ENCODE assay signal across 8 mouse cellular contexts in genomic region chr2:26586294-26587043, GRCm38 (mm10). TPM values are rescaled to one million over a fixed set of nuclear protein-coding genes. Genes with fewer than 3 reads are reported as not detected.
DNase-seq lines count a peak whose midpoint lies in the region; ATAC-seq and TF ChIP-seq lines count a peak whose summit lies in the region.

Gene Gm20532 (plus strand): TSS chr2:26586639.

- peak within 1 kb of the TSS; percentile 71 for H3K9ac ChIP-seq in kidney, postnatal 0 days (ENCODE audit: low read depth, low read length)
- H3K9ac ChIP-seq in liver, embryonic 13.5 days, result peak within 1 kb of the TSS; percentile 78
- H3K9ac ChIP-seq in neural tube, embryonic 11.5 days (ENCODE audit: low read length), result peak within 1 kb of the TSS; percentile 53

- WGBS in heart, embryonic 10.5 days, result under 1% methylated on average over 63 of the region's 65 CpGs
- WGBS in kidney, postnatal 0 days, result under 1% methylated on average over 55 of the region's 65 CpGs
- WGBS in liver, embryonic 13.5 days (ENCODE audit: insufficient replicate concordance), result 1% methylated on average over 64 of the region's 65 CpGs
- WGBS in neural tube, embryonic 11.5 days, result under 1% methylated on average over 62 of the region's 65 CpGs

- peaks cover 31% of the 10 kb centered on the region for H3K36me3 ChIP-seq in heart, embryonic 10.5 days
- no peaks in the 10 kb centered on the region for H3K36me3 ChIP-seq in kidney, postnatal 0 days (ENCODE audit: insufficient read depth, low read length)
- peaks cover 9% of the 10 kb centered on the region for H3K36me3 ChIP-seq in liver, embryonic 13.5 days
- H3K36me3 ChIP-seq in neural tube, embryonic 11.5 days (ENCODE audit: control insufficient read depth, insufficient read depth, low read length), result no peaks in the 10 kb centered on the region

- no peaks in the 10 kb centered on the region for H3K9me3 ChIP-seq in heart, embryonic 10.5 days
- H3K9me3 ChIP-seq in kidney, postnatal 0 days (replicated peaks; ENCODE audit: low read length), result no peaks in the 10 kb centered on the region
- no peaks in the 10 kb centered on the region for H3K9me3 ChIP-seq in liver, embryonic 13.5 days (replicated peaks)
- no peaks in the 10 kb centered on the region for H3K9me3 ChIP-seq in neural tube, embryonic 11.5 days (ENCODE audit: control insufficient read depth, low read length)

- ATAC-seq in kidney, postnatal 0 days (replicated peaks; ENCODE audit: low FRiP score, low read depth), result peak; percentile 56
- ATAC-seq in liver, embryonic 13.5 days (ENCODE audit: low read depth), result peak; percentile 69
- ATAC-seq in neural tube, embryonic 11.5 days (ENCODE audit: insufficient read depth, low FRiP score, low TSS enrichment), result peak; percentile 87

- peak within 1 kb of the TSS; percentile 91 for H3K27ac ChIP-seq in heart, embryonic 10.5 days
- H3K27ac ChIP-seq in kidney, postnatal 0 days, result peak within 1 kb of the TSS; percentile 87
- peak within 1 kb of the TSS; percentile 76 for H3K27ac ChIP-seq in liver, embryonic 13.5 days
- peak within 1 kb of the TSS; percentile 49; the same call in 1 of the 2 replicates for H3K27ac ChIP-seq in neural tube, embryonic 11.5 days (ENCODE audit: low read depth, low read length)

- H3K4me1 ChIP-seq in heart, embryonic 10.5 days, result peaks cover 59% of the 10 kb centered on the region
- no peaks in the 10 kb centered on the region; the same call in 1 of the 2 replicates for H3K4me1 ChIP-seq in kidney, postnatal 0 days (replicated peaks; ENCODE audit: insufficient read depth, low read length)
- H3K4me1 ChIP-seq in liver, embryonic 13.5 days (replicated peaks), result peaks cover 61% of the 10 kb centered on the region
- H3K4me1 ChIP-seq in neural tube, embryonic 11.5 days (ENCODE audit: control insufficient read depth, insufficient read depth, low read length), result no peaks in the 10 kb centered on the region

- peak; percentile 57 to 58 for DNase-seq in B cell, adult 2 months
- peak; percentile 69 for DNase-seq in WW6 (ENCODE audit: low read depth, low spot score)
- DNase-seq in embryo, embryonic 10.5 days (ENCODE audit: low spot score), result peak; percentile 86
- peak; percentile 88 for DNase-seq in heart, embryonic 10.5 days (ENCODE audit: low spot score)
- peak; percentile 88 for DNase-seq in kidney, postnatal 0 days (ENCODE audit: low spot score)
- peak; percentile 44 for DNase-seq in liver, embryonic 13.5 days
- DNase-seq in neural tube, embryonic 11.5 days (ENCODE audit: low spot score), result peak; percentile 86
- peak; percentile 74 for DNase-seq in testis, postnatal 14 days (ENCODE audit: low spot score)

- peak within 1 kb of the TSS; percentile 76 for H3K4me2 ChIP-seq in kidney, postnatal 0 days (ENCODE audit: low read length)
- H3K4me2 ChIP-seq in liver, embryonic 13.5 days, result peak within 1 kb of the TSS; percentile 89
- peak within 1 kb of the TSS; percentile 57 for H3K4me2 ChIP-seq in neural tube, embryonic 11.5 days (ENCODE audit: low read depth)

- H3K27me3 ChIP-seq in heart, embryonic 10.5 days (ENCODE audit: insufficient read depth, poor library complexity, severe bottlenecking), result peaks cover 9% of the 10 kb centered on the region; the same call in 1 of the 2 replicates
- H3K27me3 ChIP-seq in kidney, postnatal 0 days (ENCODE audit: insufficient read depth, low read length), result no peaks in the 10 kb centered on the region
- H3K27me3 ChIP-seq in liver, embryonic 13.5 days, result peaks cover 8% of the 10 kb centered on the region; the same call in 1 of the 2 replicates
- no peaks in the 10 kb centered on the region for H3K27me3 ChIP-seq in neural tube, embryonic 11.5 days (ENCODE audit: control insufficient read depth, insufficient read depth, low read length)

- H3K4me3 ChIP-seq in heart, embryonic 10.5 days, result peak within 1 kb of the TSS; percentile 83
- H3K4me3 ChIP-seq in kidney, postnatal 0 days (replicated peaks; ENCODE audit: low read depth, low read length), result peak within 1 kb of the TSS; percentile 53
- H3K4me3 ChIP-seq in liver, embryonic 13.5 days (replicated peaks), result peak within 1 kb of the TSS; percentile 70
- H3K4me3 ChIP-seq in neural tube, embryonic 11.5 days (ENCODE audit: low read depth, low read length), result peak within 1 kb of the TSS; percentile 54

- peak; percentile 70 for TF ChIP-seq CTCF in kidney, postnatal 0 days (IDR thresholded peaks at IDR 0.05; ENCODE audit: low read depth)

RNA-seq across cellular contexts. Expression of gene Gm20532, which starts in this region (rescaled TPM):
- not detected in 2 replicates for polyA plus RNA-seq in heart, embryonic 10.5 days (2016; fragmentation: Nextera tagmentation; extraction: Ambion mirVana)
- not detected in 2 replicates for polyA plus RNA-seq in kidney, postnatal 0 days (2015; fragmentation: Nextera tagmentation; extraction: Ambion mirVana)
- polyA plus RNA-seq in liver, embryonic 13.5 days (2015; fragmentation: Nextera tagmentation; extraction: Ambion mirVana), result not detected in 2 replicates
- polyA plus RNA-seq in neural tube, embryonic 11.5 days (2014; fragmentation: Nextera tagmentation; extraction: Ambion mirVana), result not detected in 2 replicates

Comparison
In these comparisons a context has a peak if more than half of its experiments do, and no peak if none do; other contexts are left out.
1. Peak in every context shown above with its lines: DNase-seq, ATAC-seq, H3K4me3 ChIP-seq and H3K27ac ChIP-seq.
2. Peak in DNase-seq, H3K4me3 ChIP-seq and H3K27ac ChIP-seq in heart, embryonic 10.5 days; RNA of the gene not detected or under 1 TPM.
3. Peak in DNase-seq, ATAC-seq, H3K4me3 ChIP-seq, H3K27ac ChIP-seq, H3K9ac ChIP-seq and H3K4me2 ChIP-seq in kidney, postnatal 0 days; RNA of the gene not detected or under 1 TPM.
4. Peak in DNase-seq, ATAC-seq, H3K4me3 ChIP-seq, H3K27ac ChIP-seq, H3K9ac ChIP-seq and H3K4me2 ChIP-seq in liver, embryonic 13.5 days; RNA of the gene not detected or under 1 TPM.
5. Peak in DNase-seq, ATAC-seq, H3K4me3 ChIP-seq, H3K27ac ChIP-seq, H3K9ac ChIP-seq and H3K4me2 ChIP-seq in neural tube, embryonic 11.5 days; RNA of the gene not detected or under 1 TPM.